Mouse (Mus musculus) left cerebral cortex, adult 11 months (tissue): Measurements from ENCODE around the gene Thsd4.
A peak's percentile ranks its signal among the peaks of the same experiment; 100 is the strongest.
"Not testable (repeated sequence)": the region's sequence is repeated elsewhere in the genome, so short reads cannot be mapped to it uniquely, and the experiment has no call there.

Experiments used
- DNase-seq: peaks from one replicate; pipeline ENCODE4 v3.0.0; 2022; ENCODE audit warnings: low spot score

Gene Thsd4

GRCm38 (mm10) chr9:60307469-60307868, 214.4 kb downstream of the Thsd4 start:
- no peak for DNase-seq

- no peak for DNase-seq
Observed at GRCm38 (mm10) chr9:60306241-60306640, 215.6 kb downstream of the Thsd4 start.

GRCm38 (mm10) chr9:60305204-60305840, 216.5 kb downstream of the Thsd4 start:
- no peak for DNase-seq

- peak; percentile 9 for DNase-seq
Observed at GRCm38 (mm10) chr9:60296276-60296675, 225.6 kb downstream of the Thsd4 start.

GRCm38 (mm10) chr9:60295199-60295598, 226.6 kb downstream of the Thsd4 start:
- no peak for DNase-seq

- DNase-seq = no peak
Observed at GRCm38 (mm10) chr9:60293129-60293528, 228.7 kb downstream of the Thsd4 start.

- DNase-seq = no peak
Observed at GRCm38 (mm10) chr9:60290780-60291179, 231.1 kb downstream of the Thsd4 start.

GRCm38 (mm10) chr9:60288789-60289188, 233.1 kb downstream of the Thsd4 start:
- DNase-seq = no peak

- DNase-seq = no peak
Observed at GRCm38 (mm10) chr9:60286390-60286789, 235.5 kb downstream of the Thsd4 start.

GRCm38 (mm10) chr9:60285047-60285462, 236.8 kb downstream of the Thsd4 start:
- DNase-seq = no peak

- DNase-seq = no peak
Observed at GRCm38 (mm10) chr9:60284318-60284717, 237.5 kb downstream of the Thsd4 start.

GRCm38 (mm10) chr9:60283546-60283945, 238.3 kb downstream of the Thsd4 start:
- no peak for DNase-seq

GRCm38 (mm10) chr9:60281281-60281680, 240.6 kb downstream of the Thsd4 start:
- DNase-seq = no peak

GRCm38 (mm10) chr9:60280786-60281185, 241.1 kb downstream of the Thsd4 start:
- no peak for DNase-seq

- no peak for DNase-seq
Observed at GRCm38 (mm10) chr9:60279556-60279955, 242.3 kb downstream of the Thsd4 start.

- no peak for DNase-seq
Observed at GRCm38 (mm10) chr9:60276351-60276750, 245.5 kb downstream of the Thsd4 start.

GRCm38 (mm10) chr9:60275410-60276159, 246.3 kb downstream of the Thsd4 start:
- no peak for DNase-seq

GRCm38 (mm10) chr9:60274503-60274902, 247.3 kb downstream of the Thsd4 start:
- no peak for DNase-seq

GRCm38 (mm10) chr9:60272345-60272744, 249.5 kb downstream of the Thsd4 start:
- not testable (repeated sequence) for DNase-seq

- no peak for DNase-seq
Observed at GRCm38 (mm10) chr9:60271940-60272339, 249.9 kb downstream of the Thsd4 start.

- DNase-seq = no peak
Observed at GRCm38 (mm10) chr9:60269807-60270206, 252.0 kb downstream of the Thsd4 start.

- no peak for DNase-seq
Observed at GRCm38 (mm10) chr9:60267273-60267626, 254.6 kb downstream of the Thsd4 start.

- no peak for DNase-seq
Observed at GRCm38 (mm10) chr9:60266583-60267272, 255.1 kb downstream of the Thsd4 start.
